Mouse (Mus musculus) olfactory bulb, adult 2 months (tissue): ENCODE results near the gene Nav3.

Experiments used
- CTCF ChIP-seq: fragments of 200-500 bp; IDR thresholded peaks from 2 replicates; pipeline ENCODE4 v1.5.1; 2012; ENCODE audit warnings: low read depth, mild to moderate bottlenecking, low read length, moderate library complexity; ENCODE audit not compliant: insufficient read depth
- POLR2A ChIP-seq: fragments of 200-500 bp; IDR thresholded peaks from 2 replicates; pipeline ENCODE4 v1.6.1; 2012; ENCODE audit warnings: mild to moderate bottlenecking, low read depth, low read length, moderate library complexity; ENCODE audit not compliant: insufficient read depth

DNA sequence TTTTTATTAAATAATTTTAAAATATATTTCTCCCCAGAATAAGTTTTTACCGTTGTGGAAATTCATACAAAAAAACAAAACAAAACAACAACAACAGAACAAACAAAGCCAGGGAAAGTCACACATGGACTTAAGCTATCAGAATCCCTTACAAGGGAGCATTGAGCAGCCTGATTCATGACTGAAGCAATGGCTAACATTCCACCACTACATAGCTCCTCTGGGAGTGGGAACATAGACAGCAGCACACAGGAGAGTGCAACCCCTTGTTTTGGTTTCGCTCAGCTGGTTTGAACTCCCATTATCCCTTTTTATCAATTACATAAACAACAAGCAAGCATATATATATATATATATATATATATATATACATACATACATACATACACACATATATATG is 589.9 kb downstream of the Nav3 start:
- TF ChIP-seq CTCF (no peak), POLR2A (no peak)
